Mouse (Mus musculus): Measurements from ENCODE around the gene Sqor. TPM values are rescaled to one million over a fixed set of nuclear protein-coding genes. Genes with fewer than 3 reads are reported as not detected.

Gene Sqor
- 10 to 100 TPM; 35.0 to 43.1 TPM for total RNA-seq (2021)
- 29.3 and 43.4 TPM in 2 replicates for polyA plus RNA-seq (2012; rRNA removed)
- long read RNA-seq, transcript Sqor-201 (10 exons, 1,804 nt): major isoform, 18 of 24 reads
- long read RNA-seq, partial matches to known transcripts: 5 of 24 reads
- long read RNA-seq, other reads (novel, unspliced or antisense): 1 of 24 reads

GRCm38 (mm10) chr2:122765071-122765793, at the start of gene Sqor:
TSS of gene Sqor (plus strand) at chr2:122765237.
- Histone ChIP-seq H3K4me3 (peak within 1 kb of the TSS; percentile 73), H3K27ac (peak within 1 kb of the TSS; percentile 84), H3K79me2 (replicated peaks; ENCODE audit: control insufficient read depth, insufficient read depth, low read length) (peaks cover 2% of the 10 kb centered on the region; the same call in 1 of the 2 replicates), H3K36me3 (ENCODE audit: control insufficient read depth, insufficient read depth, low read length) (peaks cover 7% of the 10 kb centered on the region), H3K27me3 (ENCODE audit: control insufficient read depth, insufficient read depth, low read length) (no peaks in the 10 kb centered on the region), H3K4me1 (ENCODE audit: control insufficient read depth, insufficient read depth, low read length) (peaks cover 10% of the 10 kb centered on the region), H3K9ac (ENCODE audit: low read depth, low read length) (peak within 1 kb of the TSS; percentile 87)
- under 1% methylated on average over 46 of the region's 46 CpGs for WGBS
- intact Hi-C loops (cut with DNase I): no loop called here
- DNase-seq: peak; percentile 90
- TF ChIP-seq EP300 (IDR thresholded peaks at IDR 0.05; ENCODE audit: insufficient read depth, low read depth, low read length) (0 out of 2 replicates have a peak, but pooled peaks have one; percentile 22), CTCF (IDR thresholded peaks at IDR 0.05) (peak; percentile 39), POLR2A (IDR thresholded peaks at IDR 0.05; ENCODE audit: insufficient read depth, low read depth, low read length) (peak; percentile 93)

- no peaks in the 10 kb centered on the region for H3K79me2 ChIP-seq (replicated peaks; ENCODE audit: control insufficient read depth, insufficient read depth, low read length)
- H3K27ac ChIP-seq: no peak overlapping the region
- no peak overlapping the region for H3K9ac ChIP-seq (ENCODE audit: low read depth, low read length)
- WGBS: 50% methylated on average over 3 of the region's 3 CpGs
- intact Hi-C loops (cut with DNase I): no loop called here
- H3K4me3 ChIP-seq: no peak overlapping the region
- H3K27me3 ChIP-seq (ENCODE audit: control insufficient read depth, insufficient read depth, low read length): no peaks in the 10 kb centered on the region
- no peak for TF ChIP-seq CTCF (IDR thresholded peaks at IDR 0.05)
- TF ChIP-seq EP300 (IDR thresholded peaks at IDR 0.05; ENCODE audit: insufficient read depth, low read depth, low read length): no peak
- TF ChIP-seq POLR2A (IDR thresholded peaks at IDR 0.05; ENCODE audit: insufficient read depth, low read depth, low read length): no peak
- H3K36me3 ChIP-seq (ENCODE audit: control insufficient read depth, insufficient read depth, low read length): no peaks in the 10 kb centered on the region
- no peaks in the 10 kb centered on the region for H3K4me1 ChIP-seq (ENCODE audit: control insufficient read depth, insufficient read depth, low read length)
- DNase-seq: no peak
Observed at GRCm38 (mm10) chr2:122716301-122716842, 48.7 kb upstream of the Sqor start.

GRCm38 (mm10) chr2:122719232-122719631, 45.8 kb upstream of the Sqor start:
- H3K36me3 ChIP-seq (ENCODE audit: control insufficient read depth, insufficient read depth, low read length): no peaks in the 10 kb centered on the region
- H3K79me2 ChIP-seq (replicated peaks; ENCODE audit: control insufficient read depth, insufficient read depth, low read length): no peaks in the 10 kb centered on the region
- H3K9ac ChIP-seq (ENCODE audit: low read depth, low read length): no peak overlapping the region
- H3K27me3 ChIP-seq (ENCODE audit: control insufficient read depth, insufficient read depth, low read length): no peaks in the 10 kb centered on the region
- intact Hi-C loops (cut with DNase I): no loop called here
- H3K4me3 ChIP-seq: no peak overlapping the region
- TF ChIP-seq POLR2A (IDR thresholded peaks at IDR 0.05; ENCODE audit: insufficient read depth, low read depth, low read length): no peak
- TF ChIP-seq EP300 (IDR thresholded peaks at IDR 0.05; ENCODE audit: insufficient read depth, low read depth, low read length): no peak
- no peak for TF ChIP-seq CTCF (IDR thresholded peaks at IDR 0.05)
- H3K4me1 ChIP-seq (ENCODE audit: control insufficient read depth, insufficient read depth, low read length): no peaks in the 10 kb centered on the region
- no peak for DNase-seq
- 46% methylated on average over 1 of the region's 1 CpGs for WGBS
- H3K27ac ChIP-seq: no peak overlapping the region

- 69% methylated on average over 3 of the region's 3 CpGs for WGBS
- Histone ChIP-seq H3K4me3 (no peak overlapping the region), H3K27ac (no peak overlapping the region), H3K79me2 (replicated peaks; ENCODE audit: control insufficient read depth, insufficient read depth, low read length) (no peaks in the 10 kb centered on the region), H3K36me3 (ENCODE audit: control insufficient read depth, insufficient read depth, low read length) (no peaks in the 10 kb centered on the region), H3K4me1 (ENCODE audit: control insufficient read depth, insufficient read depth, low read length) (no peaks in the 10 kb centered on the region), H3K9ac (ENCODE audit: low read depth, low read length) (no peak overlapping the region), H3K27me3 (ENCODE audit: control insufficient read depth, insufficient read depth, low read length) (no peaks in the 10 kb centered on the region)
- DNase-seq: no peak
- TF ChIP-seq POLR2A (IDR thresholded peaks at IDR 0.05; ENCODE audit: insufficient read depth, low read depth, low read length): no peak
- no peak for TF ChIP-seq CTCF (IDR thresholded peaks at IDR 0.05)
- TF ChIP-seq EP300 (IDR thresholded peaks at IDR 0.05; ENCODE audit: insufficient read depth, low read depth, low read length): no peak
- intact Hi-C loops (cut with DNase I): no loop called here
Observed at GRCm38 (mm10) chr2:122720564-122720963, 44.5 kb upstream of the Sqor start.

- DNase-seq: peak in 1 of 2 experiments; percentile 49
- Histone ChIP-seq H3K4me3 (no peak overlapping the region), H3K36me3 (ENCODE audit: control insufficient read depth, insufficient read depth, low read length) (no peaks in the 10 kb centered on the region), H3K79me2 (replicated peaks; ENCODE audit: control insufficient read depth, insufficient read depth, low read length) (no peaks in the 10 kb centered on the region), H3K4me1 (ENCODE audit: control insufficient read depth, insufficient read depth, low read length) (no peaks in the 10 kb centered on the region), H3K27me3 (ENCODE audit: control insufficient read depth, insufficient read depth, low read length) (no peaks in the 10 kb centered on the region), H3K27ac (no peak overlapping the region), H3K9ac (ENCODE audit: low read depth, low read length) (no peak overlapping the region)
- 54% methylated on average over 10 of the region's 10 CpGs for WGBS
- intact Hi-C loops (cut with DNase I): loop anchor here (1.0 kb wide), 1 partner anchor 28 kb away; no protein-coding TSS in a partner anchor
- TF ChIP-seq CTCF (IDR thresholded peaks at IDR 0.05): peak; percentile 80
- TF ChIP-seq POLR2A (IDR thresholded peaks at IDR 0.05; ENCODE audit: insufficient read depth, low read depth, low read length): no peak
- TF ChIP-seq EP300 (IDR thresholded peaks at IDR 0.05; ENCODE audit: insufficient read depth, low read depth, low read length): 0 out of 2 replicates have a peak, but pooled peaks have one; percentile 22
Observed at GRCm38 (mm10) chr2:122725604-122726003, 39.4 kb upstream of the Sqor start.
